In genomic region chr16:91618511-91619501, GRCm38 (mm10) we compare ENCODE assay signal across 8 mouse cellular contexts. TPM values are rescaled to one million over a fixed set of nuclear protein-coding genes. Genes with fewer than 3 reads are reported as not detected.
A peak's percentile ranks its signal among the peaks of the same experiment; 100 is the strongest.
DNase-seq lines count a peak whose midpoint lies in the region; ATAC-seq and TF ChIP-seq lines count a peak whose summit lies in the region.

Gene Dnajc28, minus strand, starts transcription at chr16:91619026.

- no peaks in the 10 kb centered on the region for H3K9me3 ChIP-seq in hindbrain, postnatal 0 days (ENCODE audit: low read length)

- peak; percentile 87 for DNase-seq in gastrocnemius, adult 2 months
- peak; percentile 88 for DNase-seq in hindbrain, postnatal 0 days (ENCODE audit: low spot score)
- DNase-seq in left cerebral cortex, adult 8-10 months (ENCODE audit: low spot score in 2 of 2): peak; percentile 72 to 76
- DNase-seq in right cerebral cortex, adult 2 months (ENCODE audit: low spot score in 2 of 2): peak; percentile 86
- DNase-seq in urinary bladder, postnatal 25 days (ENCODE audit: low spot score): peak; percentile 69

- H3K27me3 ChIP-seq in hindbrain, postnatal 0 days (ENCODE audit: insufficient read depth, low read length): no peaks in the 10 kb centered on the region

- H3K36me3 ChIP-seq in hindbrain, postnatal 0 days (ENCODE audit: insufficient read depth, low read length): peaks cover 34% of the 10 kb centered on the region; the same call in 1 of the 2 replicates

- H3K4me3 ChIP-seq in gastrocnemius, adult 2 months: peak within 1 kb of the TSS; percentile 93
- peak within 1 kb of the TSS; percentile 63 for H3K4me3 ChIP-seq in hindbrain, postnatal 0 days (ENCODE audit: low read length)

- H3K4me1 ChIP-seq in hindbrain, postnatal 0 days (ENCODE audit: insufficient read depth, low read length): no peaks in the 10 kb centered on the region

- ATAC-seq in activated CD4-positive, CD25-positive, alpha-beta regulatory T cell, adult 4 months: peak; percentile 99
- ATAC-seq in common myeloid progenitor, adult 5-6 weeks (replicated peaks; ENCODE audit: low read depth, poor library complexity, severe bottlenecking): peak; percentile 98
- ATAC-seq in hindbrain, postnatal 0 days: peak; percentile 92
- ATAC-seq in megakaryocyte, adult 5-6 weeks (ENCODE audit: poor library complexity, severe bottlenecking): peak; percentile 96

- peak within 1 kb of the TSS; percentile 92 for H3K27ac ChIP-seq in gastrocnemius, adult 2 months
- no peak within 1 kb of the TSS for H3K27ac ChIP-seq in hindbrain, postnatal 0 days

- intact Hi-C loops in gastrocnemius, adult 2 months (cut with DNase I): no loop called here

- TF ChIP-seq CTCF in gastrocnemius, adult 2 months (IDR thresholded peaks at IDR 0.05): no peak
- no peak for TF ChIP-seq CTCF in hindbrain, postnatal 0 days (IDR thresholded peaks at IDR 0.05; ENCODE audit: low read depth)

- WGBS in hindbrain, postnatal 0 days: 10% methylated on average over 39 of the region's 39 CpGs

- peak within 1 kb of the TSS; percentile 76 for H3K4me2 ChIP-seq in hindbrain, postnatal 0 days (ENCODE audit: low read depth, low read length)

- H3K9ac ChIP-seq in hindbrain, postnatal 0 days (replicated peaks; ENCODE audit: low read length): peak within 1 kb of the TSS; percentile 58

RNA-seq across cellular contexts. Expression of gene Dnajc28, which starts in this region (rescaled TPM):
- 1 to 10 TPM in 1 of 2 experiments, under 1 TPM in 1; 0.79 to 2.3 TPM for polyA plus RNA-seq in activated CD4-positive, CD25-positive, alpha-beta regulatory T cell, adult 4 months (2017; shearing (Covaris generic))
- total RNA-seq in common myeloid progenitor, adult 5-6 weeks (2017): 7.4 and 12.7 TPM in 2 replicates
- 10 to 100 TPM; 15.8 to 21.8 TPM for total RNA-seq in gastrocnemius, adult 2 months (2021)
- total RNA-seq in hindbrain, postnatal 0 days (2014; rRNA removed): 1.7 and 5.3 TPM in 2 replicates
- polyA plus RNA-seq in hindbrain, postnatal 0 days (2015; fragmentation: Nextera tagmentation; extraction: Ambion mirVana): 2.9 and 3.8 TPM in 2 replicates
- 1 to 10 TPM; 6.8 to 9.5 (median 8.1) TPM for total RNA-seq in left cerebral cortex, adult 8-10 months (2022)
- total RNA-seq in megakaryocyte, adult 5-6 weeks (2015): 2.3 and 2.7 TPM in 2 replicates
- 5.0 and 6.8 TPM in 2 replicates for total RNA-seq in megakaryocyte, adult 5-6 weeks (2017)
